Mouse (Mus musculus): ENCODE results near the gene Map2k2.
"Not testable (repeated sequence)": the region's sequence is repeated elsewhere in the genome, so short reads cannot be mapped to it uniquely, and the experiment has no call there.

The Map2k2 gene

DNA sequence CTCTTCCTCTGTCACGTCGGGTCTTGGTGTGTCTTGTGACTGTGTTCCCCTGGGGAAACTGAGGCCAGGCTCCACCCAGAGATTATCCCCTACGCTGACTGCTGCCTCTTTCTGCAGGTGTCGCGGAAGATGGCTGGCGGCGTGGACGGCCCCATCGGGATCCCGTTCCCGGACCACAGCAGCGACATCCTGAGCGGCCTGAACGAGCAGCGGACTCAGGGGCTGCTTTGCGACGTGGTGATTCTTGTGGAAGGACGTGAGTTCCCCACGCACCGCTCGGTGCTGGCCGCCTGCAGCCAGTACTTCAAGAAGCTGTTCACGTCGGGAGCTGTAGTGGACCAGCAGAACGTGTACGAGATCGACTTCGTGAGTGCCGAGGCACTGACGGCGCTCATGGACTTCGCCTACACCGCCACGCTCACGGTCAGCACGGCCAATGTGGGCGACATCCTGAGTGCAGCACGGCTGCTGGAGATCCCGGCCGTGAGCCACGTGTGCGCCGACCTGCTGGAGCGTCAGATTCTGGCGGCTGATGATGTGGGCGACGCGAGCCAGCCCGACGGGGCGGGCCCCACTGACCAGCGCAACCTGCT is 38.2 kb downstream of the Map2k2 start:
- no peak for DNase-seq (ENCODE audit: low spot score)

DNA sequence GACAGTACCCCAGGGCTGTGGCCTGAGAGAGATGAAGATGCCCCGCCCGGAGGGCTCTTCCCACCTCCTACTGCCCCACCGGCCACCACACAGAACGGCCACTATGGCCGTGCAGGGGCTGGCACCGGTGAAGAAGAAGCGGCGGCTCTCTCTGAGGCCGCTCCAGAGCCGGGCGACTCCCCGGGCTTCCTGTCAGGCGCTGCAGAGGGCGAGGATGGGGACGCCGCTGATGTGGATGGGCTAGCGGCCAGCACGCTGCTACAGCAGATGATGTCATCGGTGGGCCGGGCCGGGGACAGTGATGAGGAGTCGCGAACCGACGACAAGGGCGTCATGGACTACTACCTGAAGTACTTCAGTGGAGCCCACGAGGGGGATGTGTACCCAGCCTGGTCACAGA is 39.0 kb downstream of the Map2k2 start:
- DNase-seq (ENCODE audit: low spot score): no peak

DNA sequence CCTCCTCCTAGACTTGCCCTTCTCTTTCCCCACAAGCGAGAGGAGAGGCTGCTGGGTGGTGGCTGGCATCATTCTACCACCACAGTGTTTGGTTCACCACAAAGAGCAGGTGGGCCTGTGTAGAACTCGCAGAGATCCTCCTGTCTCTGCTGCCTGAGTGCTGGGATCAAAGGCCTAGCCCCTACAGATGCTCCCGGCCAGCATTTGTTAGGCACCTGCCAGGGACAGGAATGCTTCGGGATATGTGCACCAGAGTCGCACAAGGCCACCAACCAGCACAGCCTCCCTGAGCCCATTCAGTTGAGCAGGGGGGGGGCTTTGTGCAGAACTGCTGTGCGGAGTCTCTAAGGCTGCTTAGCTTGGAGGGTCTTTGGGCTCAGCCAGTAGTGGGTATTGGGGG is 39.6 kb downstream of the Map2k2 start:
- DNase-seq (ENCODE audit: low spot score): no peak

DNA sequence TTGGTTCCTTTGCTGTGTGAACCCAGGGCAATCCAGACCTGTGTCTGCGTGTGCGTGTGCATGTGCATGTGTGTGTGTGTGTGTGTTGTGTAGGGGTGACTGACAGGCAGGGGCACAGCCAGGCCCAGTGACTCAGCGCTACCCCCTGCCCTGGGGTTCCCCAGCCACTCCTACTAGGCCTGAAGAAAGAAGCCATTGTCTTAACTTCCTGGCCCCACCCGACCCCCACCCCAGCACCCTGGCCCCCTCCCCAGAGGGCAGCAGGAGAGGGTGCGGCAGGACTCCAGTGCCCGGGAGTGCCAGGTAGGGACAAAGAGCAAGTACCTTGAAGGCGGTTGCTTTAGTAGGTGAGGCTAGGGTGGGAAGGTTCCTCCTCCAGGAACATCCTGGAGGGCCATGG is 40.1 kb downstream of the Map2k2 start:
- DNase-seq (ENCODE audit: low spot score): no peak

DNA sequence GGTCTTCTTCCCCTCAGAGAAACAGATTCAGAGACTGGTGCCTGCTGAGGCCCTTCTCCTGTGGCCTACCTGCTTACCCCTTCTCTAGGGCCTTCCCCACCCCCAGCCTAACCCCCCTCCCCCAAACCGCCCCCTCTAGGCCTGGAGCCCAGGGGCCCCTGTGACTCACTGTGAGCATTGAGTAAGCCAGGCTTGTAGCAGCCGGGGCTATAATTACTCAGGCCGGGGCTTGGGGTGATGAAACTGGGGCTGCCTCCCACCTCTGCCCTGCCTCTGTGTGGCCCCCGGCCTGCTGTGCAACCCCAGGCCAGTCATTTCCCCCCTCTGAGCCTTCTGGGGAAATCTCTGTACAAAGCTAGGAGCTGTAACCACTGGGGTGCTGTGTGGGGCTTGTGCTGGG is 40.6 kb downstream of the Map2k2 start:
- no peak for DNase-seq (ENCODE audit: low spot score)

DNA sequence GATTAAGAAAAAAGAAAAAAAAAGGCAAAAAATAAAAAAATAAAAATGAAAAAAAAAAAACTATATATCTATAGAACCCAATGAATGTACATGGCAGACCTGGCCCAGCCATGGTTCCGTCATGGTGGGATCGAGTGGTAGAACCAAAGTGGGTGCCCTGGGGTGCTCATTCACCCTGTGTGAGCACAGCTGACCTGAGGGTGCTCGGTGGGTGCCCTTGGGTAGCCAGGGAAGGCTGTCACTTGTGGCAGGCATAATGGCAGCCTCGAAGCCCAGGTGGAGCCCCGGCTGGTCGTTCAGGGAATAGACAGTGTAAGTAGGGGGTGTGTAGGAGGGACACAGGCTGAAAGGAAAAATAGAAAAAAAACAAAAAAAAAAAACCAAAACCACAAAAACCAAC is 45.5 kb downstream of the Map2k2 start:
- DNase-seq (ENCODE audit: low spot score): no peak

DNA sequence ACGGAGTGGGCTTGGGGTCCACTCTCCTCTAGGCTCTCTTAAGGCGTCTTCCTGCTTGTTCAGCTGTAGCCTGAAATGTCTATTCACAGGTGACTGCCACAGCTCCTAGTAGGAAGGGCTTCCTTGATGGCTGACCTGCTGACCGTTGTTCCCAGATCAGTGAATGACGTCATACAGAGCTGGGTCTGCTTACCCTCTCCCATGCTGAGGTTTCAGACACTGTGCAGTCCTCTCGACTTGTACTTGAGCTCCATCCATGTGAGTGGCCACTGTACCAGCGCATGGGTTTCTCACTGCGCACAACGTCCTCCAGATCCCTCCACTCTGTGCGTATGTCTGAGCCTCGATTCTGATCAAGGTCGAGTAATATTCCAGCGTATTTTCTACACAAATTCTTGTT is 46.9 kb downstream of the Map2k2 start:
- no peak for DNase-seq (ENCODE audit: low spot score)

DNA sequence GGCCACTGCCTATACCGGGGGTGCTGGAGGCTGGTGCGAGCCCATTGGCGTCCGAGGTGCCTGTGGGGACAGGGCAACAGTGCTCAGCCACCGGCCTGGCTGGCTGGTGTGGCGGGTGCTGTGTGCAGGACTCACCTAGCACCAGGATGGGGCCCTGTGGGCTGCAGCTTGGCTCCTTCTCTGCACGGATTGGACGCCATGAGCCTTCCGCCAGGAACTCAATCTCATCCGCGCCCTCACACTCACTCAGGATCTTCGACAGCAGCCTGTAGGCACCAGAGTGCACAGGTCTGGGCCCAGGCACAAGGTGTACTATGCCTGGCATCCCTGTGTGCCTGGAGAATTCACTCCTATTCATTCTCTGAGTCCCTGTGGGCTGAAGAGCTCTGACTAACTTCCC is 48.6 kb downstream of the Map2k2 start:
- DNase-seq (ENCODE audit: low spot score): no peak

DNA sequence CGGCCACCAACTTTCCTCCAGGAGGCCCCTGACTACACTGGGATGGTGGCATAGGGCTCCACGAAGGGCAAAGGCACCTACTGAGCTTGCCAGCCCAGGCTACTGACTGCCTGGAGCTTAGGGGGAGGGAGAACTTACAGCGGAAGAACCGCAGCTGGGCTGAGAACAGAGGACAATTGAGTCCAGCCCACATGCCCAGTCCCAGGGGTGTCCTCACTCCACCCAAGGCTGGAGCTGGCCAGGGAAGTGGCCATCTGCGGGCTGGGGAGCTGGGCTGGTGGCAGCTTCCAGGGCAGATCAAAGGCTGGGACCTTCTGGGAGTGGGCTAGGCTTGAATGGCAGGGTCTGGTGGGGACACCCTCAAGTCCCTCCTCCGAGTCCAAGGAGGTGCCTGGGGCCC is 49.0 kb downstream of the Map2k2 start:
- DNase-seq (ENCODE audit: low spot score): no peak

DNA sequence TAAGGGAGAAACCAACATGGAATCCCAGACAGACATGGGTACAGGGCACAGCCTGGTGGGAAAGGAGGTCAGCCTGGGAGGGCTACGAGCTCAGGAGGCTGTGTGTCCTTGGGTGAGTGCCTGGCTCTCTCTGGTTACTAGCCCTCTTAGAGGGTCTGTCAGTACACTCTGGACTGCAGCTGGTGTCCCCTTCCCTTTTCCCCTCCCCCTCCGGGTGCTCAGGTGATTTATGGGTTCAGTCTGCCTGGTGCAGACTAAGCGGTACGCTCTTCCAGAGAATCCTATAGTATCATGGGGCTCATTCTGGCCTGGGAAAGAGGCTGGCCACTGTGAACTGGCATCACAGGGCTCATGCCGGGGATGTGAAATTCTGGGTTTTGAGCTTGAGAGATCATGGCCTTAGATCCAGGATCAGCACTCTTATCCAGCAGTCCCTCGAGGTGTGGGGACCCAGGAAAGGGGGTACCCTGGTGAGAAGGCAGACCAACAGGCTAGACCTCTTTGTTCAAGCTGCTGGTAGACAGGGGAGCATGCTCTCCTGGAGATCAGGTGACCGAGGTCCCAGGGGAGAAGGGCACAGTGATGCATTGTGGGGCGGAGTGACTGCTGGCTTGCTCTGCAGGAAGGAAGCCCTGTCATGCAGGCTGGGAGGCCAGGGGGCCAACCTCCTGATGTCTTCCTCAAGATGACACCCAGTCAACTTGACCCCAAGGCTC is 56.0 kb downstream of the Map2k2 start:
- DNase-seq (ENCODE audit: low spot score): peak; percentile 68

DNA sequence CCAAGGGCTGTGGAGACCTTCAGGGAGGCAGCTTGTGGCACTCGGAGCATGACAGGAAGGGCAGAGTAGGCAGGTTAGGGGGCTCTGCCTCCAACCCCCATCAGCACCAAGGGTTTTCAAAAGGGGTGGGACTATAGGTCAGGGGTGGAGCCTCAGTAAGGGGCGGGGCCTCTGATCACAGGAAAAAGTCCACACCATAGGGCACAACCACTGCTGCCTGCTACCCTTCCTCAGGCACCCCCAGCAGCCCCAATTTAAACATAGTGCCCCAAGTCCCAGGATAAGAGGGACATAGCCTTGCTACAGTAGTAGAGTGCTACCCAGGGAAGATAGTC is 56.6 kb downstream of the Map2k2 start:
- DNase-seq (ENCODE audit: low spot score): no peak

DNA sequence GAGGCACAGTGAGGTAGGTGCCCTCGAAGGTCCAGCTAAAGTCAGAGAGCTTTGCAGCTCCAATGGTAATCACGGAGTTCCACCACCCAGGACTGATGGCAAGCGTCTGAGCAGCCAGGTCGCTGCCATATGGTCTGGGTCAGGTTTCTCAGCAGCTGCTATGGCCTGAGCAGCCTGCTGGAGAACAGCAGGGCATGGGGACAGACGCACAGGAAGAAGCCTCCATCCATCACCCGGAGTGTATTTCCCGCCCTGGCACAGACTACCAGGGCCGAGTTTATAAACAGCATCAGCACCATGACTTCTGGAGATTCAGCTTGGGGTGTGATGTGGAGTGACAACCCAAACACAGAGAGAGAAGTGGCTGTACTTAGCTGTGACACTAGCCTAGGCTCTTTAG is 59.4 kb downstream of the Map2k2 start:
- DNase-seq (ENCODE audit: low spot score): no peak

DNA sequence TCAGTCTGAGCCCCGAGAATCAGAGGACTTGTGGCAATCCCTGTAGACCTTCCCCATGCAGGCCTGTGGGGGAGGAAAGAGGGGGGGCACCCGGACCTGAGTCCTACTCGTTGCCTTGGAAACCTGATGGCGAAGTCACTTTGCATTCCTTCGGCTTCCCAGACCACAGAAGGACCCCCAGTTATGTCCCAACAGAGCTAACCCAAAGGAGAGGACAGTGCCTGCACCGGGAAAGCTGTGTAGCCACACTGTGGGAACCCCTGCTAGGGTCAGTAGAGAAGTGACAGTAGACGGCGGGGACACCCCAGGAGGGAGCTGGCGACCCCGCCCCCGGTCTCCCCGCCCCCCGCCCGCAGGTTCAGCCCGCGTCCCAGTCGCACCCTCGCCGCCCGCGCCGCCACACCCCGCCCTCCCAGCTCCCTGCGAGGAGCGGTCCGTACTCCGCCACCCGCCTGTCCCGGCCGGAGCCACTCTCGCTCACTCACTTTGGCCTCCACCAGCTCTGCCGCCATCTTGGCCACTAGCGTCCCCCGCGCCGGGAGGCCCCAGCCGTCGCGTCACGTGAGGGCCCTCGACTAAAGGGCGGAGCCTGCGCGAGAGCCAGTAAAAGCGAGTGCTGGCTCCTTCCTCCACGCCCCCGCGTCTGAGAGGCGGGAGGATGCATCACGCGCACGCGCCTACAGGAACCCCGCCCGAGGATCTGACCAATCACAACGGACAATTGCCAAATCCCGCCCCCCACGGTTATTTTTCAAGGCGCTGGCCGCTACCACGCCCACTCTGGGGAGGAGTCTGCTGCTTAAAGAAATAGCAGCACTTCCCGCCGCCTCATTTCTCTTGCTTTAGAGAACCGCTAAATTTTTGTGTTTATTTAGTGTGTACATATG is 61.7 kb downstream of the Map2k2 start, which contains the start of gene Pias4:
Gene Pias4, minus strand, starts transcription at position 724 of the 887 bp plus-strand sequence.
- peak; percentile 100 for DNase-seq (ENCODE audit: low spot score)

DNA sequence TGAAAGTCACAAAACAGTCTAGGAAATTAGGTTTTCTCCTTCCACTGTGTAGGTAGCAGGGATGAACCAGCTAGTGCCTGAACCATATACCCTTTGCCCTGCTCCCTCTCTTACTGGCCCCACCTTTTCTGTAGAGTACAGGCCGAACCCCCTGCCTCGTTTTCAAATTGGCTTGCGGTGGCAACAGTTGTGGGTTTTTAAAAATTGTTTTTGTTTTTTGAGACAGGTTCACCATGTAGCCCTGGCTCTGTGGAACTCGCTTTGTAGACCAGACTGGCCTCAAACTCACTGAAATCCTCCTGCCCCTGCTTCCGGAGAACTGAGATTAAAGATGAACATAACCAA is 62.3 kb downstream of the Map2k2 start:
- no peak for DNase-seq (ENCODE audit: low spot score)

DNA sequence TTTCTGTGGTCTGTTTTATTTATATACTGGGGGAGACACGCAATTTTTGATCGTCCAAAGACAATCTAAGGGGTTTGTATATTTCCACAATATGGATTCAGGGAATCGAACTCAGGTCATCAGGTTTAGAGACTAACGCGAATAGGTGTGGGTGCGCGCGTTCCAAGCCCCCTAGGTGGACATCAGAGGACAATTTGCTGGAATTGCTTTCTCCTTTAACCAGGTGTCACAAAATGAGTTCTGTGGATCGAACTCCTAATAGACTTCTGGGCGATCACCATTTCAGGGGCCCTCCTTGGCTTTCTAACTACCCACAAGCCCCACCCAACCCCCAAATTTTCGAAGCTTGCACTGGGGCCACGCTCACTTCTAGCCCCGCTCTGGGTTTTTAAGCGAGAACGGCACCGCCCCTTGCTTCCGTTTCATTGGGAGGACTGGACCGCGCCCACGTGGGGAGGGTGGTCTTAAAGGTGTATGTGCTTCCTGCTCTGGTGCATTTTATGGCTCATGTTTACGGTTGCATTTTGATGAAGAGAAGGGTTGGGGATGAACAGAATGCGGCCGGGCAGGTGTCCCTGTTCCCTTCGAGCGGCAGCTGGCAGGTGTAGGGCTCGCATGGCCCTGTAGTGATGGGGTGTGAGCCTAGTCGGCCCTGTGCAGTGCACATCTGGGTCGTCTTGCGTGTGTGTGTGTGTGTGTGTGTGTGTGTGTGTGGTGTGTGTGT is 63.0 kb downstream of the Map2k2 start:
- peak; percentile 79 for DNase-seq (ENCODE audit: low spot score)

DNA sequence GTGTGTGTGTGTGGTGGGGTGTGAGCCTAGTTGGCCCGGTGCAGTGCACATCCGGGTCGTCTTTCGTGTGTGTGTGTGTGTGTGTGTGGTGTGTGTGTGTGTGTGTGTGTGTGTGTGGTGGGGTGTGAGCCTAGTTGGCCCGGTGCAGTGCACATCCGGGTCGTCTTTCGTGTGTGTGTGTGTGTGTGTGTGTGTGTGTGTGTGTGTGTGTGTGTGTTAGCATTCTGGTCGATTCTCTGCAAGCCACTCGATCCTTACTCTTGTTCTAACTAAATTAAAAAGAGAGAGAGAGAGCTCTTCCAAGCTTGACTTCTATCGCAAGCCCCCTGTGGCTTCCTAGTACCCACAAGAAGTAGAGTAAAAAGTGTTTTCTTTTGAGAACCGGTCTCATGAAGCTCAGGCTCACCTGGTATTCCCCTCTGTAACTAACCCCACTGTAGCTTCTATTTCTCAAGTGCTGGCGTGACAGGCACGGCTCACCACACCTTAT is 63.7 kb downstream of the Map2k2 start:
- not testable (repeated sequence) for DNase-seq (ENCODE audit: low spot score)

DNA sequence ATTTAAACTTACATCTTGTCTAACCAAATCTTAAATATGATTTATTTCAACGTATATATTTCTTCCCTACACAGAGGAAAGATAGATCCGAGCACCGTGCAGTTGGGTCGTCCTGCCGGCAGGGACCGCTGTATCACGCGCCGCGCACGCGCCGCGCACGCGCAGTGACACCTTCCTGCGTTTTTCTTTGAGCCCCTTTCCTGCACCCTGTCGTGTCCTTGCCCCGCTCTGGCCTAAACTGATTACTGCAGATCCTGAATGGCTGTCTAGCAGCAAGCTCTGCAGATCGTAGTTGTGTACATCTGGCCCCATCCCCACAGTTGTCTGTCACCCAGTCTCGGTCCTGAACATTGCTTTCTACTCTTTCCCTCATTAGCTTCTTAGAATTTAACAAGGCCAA is 67.4 kb downstream of the Map2k2 start:
- DNase-seq (ENCODE audit: low spot score): peak; percentile 74

DNA sequence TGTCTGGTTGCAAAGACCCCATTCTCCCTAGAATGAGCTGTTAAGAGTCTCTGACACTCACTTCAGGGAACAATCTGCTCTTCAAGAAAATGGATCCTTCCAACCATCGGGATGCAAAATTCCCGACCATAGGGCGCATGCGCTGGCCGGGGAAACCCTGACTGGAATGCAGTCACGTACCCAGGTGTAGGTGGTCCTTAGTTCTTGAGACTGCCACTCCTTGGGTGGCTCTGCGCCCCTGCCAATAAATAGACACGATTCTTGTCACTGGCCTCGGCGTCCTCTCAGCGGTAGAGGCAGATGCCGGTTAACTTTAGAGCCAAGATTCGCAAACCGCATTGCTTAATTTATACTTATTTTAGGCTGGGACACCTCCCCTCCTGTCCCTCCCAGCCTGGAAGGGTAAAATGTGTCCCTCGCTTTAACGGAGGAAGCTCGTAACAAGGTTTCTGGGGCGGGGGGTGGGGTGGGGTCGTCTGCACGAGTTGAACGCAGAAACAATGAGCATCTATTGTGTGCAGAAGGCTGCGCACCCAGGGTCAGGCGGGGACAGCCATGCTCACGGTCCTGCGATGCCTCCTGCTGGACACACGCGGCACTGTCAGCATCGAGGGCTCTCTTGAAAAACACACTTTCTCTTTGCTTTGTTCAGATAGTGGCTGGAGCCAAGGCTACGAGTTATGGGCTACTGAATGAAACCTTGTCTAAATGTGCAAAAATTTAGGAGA is 69.1 kb downstream of the Map2k2 start:
- peak; percentile 79 for DNase-seq (ENCODE audit: low spot score)

DNA sequence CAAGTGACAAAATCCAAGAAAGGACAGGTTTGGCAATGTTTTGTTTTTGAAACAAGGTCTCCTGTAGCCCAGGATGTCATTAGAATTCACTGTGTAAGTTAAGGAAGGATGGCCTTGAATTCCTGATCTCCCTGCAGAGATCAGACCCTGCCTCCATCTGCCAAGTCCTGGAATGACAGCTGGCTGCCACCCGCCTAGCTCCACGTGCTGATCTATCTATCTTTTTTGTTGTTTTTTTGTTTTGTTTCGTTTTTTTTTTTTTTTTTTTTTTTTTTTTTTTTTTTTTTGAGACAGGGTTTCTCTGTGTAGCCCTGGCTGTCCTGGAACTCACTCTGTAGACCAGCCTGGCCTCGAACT is 69.6 kb downstream of the Map2k2 start:
- not testable (repeated sequence) for DNase-seq (ENCODE audit: low spot score)

DNA sequence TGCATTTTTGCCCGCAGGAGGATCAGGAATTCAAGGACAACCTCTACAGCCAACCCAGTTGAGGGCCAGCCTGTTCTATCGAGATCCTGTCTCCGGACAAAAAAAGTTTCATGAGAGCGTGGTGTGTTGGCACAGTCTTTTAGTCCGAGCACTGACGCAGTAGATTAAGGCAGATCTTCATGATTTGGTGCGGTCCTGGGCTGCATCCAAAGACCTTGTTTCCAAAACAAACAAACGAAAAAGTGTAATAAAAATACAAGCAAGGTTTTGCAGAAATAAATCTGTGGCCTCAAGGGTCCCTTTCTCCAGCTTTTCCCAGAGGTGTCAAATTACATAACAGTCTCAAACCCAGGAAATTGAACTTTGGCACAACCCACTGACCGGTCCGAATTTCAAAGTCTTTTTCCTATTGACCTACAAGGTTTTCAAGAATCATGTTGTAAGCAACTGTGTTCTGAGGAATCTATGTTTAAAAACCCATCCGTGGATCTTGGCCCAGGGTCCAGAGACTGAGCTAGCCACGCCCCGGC is 70.3 kb downstream of the Map2k2 start:
- no peak for DNase-seq (ENCODE audit: low spot score)

DNA sequence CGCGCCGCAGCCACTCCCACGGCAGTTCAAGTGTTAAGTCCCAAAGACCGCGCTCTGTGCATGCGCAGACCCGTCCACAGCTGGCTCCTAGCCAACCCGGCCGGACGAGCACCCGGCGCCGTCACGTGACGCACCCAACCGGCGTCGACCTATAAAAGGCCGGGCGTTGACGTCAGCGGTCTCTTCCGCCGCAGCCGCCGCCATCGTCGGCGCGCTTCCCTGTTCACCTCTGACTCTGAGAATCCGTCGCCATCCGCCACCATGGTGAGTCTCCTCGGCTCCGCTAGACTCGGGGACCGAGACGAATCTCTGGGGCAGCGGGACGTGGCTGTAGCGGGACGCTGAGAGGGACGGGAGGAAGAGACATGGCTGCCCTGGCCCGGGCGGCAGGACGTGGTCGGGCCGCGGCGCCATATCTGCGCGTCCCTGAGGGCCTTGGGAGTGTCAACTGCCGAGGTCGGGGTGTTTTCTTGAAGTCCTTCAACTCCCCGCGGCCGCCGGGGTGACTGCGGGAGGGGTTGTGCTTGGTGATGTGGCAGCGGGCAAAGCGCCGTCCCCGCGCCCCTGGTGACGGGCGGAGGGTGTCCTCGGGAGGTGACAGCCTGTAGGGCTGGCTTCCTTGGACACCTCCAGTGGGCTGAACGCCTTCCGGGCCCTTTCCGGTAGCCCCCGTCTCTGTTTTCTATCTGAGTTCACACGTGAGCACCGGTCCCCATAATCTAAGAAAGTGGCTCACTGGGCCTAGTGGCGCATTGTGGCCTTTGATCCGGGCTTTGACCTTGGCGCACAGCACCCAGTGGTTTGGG is 71.0 kb downstream of the Map2k2 start, which contains the start of gene Eef2:
Gene Eef2, plus strand, starts transcription at position 166 of the 806 bp plus-strand sequence.
- peak; percentile 97 for DNase-seq (ENCODE audit: low spot score)

Measured in spleen, adult 12 weeks (tissue).